Mouse (Mus musculus) limb, embryonic 10.5 days (tissue): ENCODE data around the gene Hist1h3e. TPM values are rescaled to one million over a fixed set of nuclear protein-coding genes. Genes with fewer than 3 reads are reported as not detected.
"Not testable (repeated sequence)": the region's sequence is repeated elsewhere in the genome, so short reads cannot be mapped to it uniquely, and the experiment has no call there.

Source experiments
- DNase-seq: peaks from one replicate; pipeline ENCODE4 v3.0.0-alpha.2; 2017; ENCODE audit warnings: low spot score
- H3K27ac ChIP-seq: fragments of 300-500 bp; sonication (generic); 2 replicates; pipeline ENCODE4 v1.5.1; 2016; ENCODE audit warnings: mild to moderate bottlenecking
- H3K27me3 ChIP-seq: fragments of 300-500 bp; sonication (generic); 2 replicates; pipeline ENCODE4 v1.6.1; 2016; ENCODE audit warnings: low read depth, mild to moderate bottlenecking; ENCODE audit not compliant: poor library complexity, severe bottlenecking
- H3K36me3 ChIP-seq: fragments of 300-500 bp; sonication (generic); 2 replicates; pipeline ENCODE4 v1.6.1; 2016; ENCODE audit warnings: mild to moderate bottlenecking, moderate library complexity
- H3K4me1 ChIP-seq: fragments of 300-500 bp; sonication (generic); 2 replicates; pipeline ENCODE4 v1.6.1; 2016
- H3K4me3 ChIP-seq: fragments of 300-500 bp; sonication (generic); 2 replicates; pipeline ENCODE4 v1.5.1; 2016; ENCODE audit warnings: mild to moderate bottlenecking, moderate library complexity
- H3K9me3 ChIP-seq: fragments of 300-500 bp; sonication (generic); replicated peaks from 2 replicates; pipeline ENCODE4 v1.6.1; 2016; ENCODE audit warnings: mild to moderate bottlenecking
- WGBS: fragments of 180-500 bp; shearing (Covaris S2); methylation state at CpG from one replicate; pipeline ENCODE4 v1.1.7; 2016; 5-methylcytosine and 5-hydroxymethylcytosine counted together
- polyA plus RNA-seq: library from polyadenylated mRNA; unstranded; fragments of >200 nt; fragmentation: Nextera tagmentation; extraction: Ambion mirVana; gene quantifications from 2 replicates; pipeline ENCODE4 v1.2.1, GENCODE M21; 2016

Gene Hist1h3e
- polyA plus RNA-seq, 1 experiment from 2014 or later, result 7.8 TPM

DNA sequence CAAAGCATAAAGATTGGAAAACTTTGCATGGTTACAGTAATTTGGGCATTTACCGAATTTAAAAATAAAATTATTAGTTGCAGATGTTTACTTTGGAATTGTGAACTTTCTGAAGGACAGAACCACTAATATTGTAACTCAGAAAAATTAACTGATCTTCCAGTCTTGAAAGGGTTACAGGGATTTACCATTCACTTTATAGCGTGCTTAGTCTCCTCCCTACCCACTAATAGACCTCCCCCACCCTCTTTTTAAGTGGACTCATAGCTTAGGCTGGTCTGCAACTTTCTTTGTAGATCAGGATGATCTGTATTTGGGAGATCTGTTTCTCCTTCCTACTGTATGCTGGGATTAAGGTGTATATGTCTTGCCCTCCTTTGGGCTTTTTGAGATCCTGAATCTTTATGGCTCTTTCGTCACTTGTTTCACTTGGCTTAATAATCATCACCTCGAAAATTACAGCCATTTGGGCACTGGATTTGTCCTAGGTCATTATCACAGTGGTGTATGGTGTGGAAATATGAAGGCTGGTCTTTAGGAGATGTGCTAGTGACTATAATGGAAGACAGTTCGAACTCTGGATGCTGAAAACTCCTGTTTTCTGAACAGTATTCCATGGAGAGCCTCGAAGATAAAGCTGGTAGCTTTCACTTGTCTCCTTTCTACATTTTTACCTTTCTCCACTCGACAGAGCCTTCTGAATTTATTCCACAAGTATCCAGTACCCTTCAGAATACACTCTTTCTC, 25.9 kb downstream of the Hist1h3e start:
- no peak for DNase-seq
- no peaks in the 10 kb centered on the region for H3K9me3 ChIP-seq
- H3K36me3 ChIP-seq, result no peaks in the 10 kb centered on the region
- peak overlapping the region; percentile 63 for H3K4me3 ChIP-seq
- H3K27me3 ChIP-seq, result no peaks in the 10 kb centered on the region
- 22% methylated on average over 7 of the region's 7 CpGs for WGBS
- peaks cover 34% of the 10 kb centered on the region for H3K4me1 ChIP-seq
- H3K27ac ChIP-seq, result peak overlapping the region; percentile 97

GRCm38 (mm10) chr13:23535137-23536075, 26.8 kb downstream of the Hist1h3e start, which contains the start of gene Hist1h3g:
Gene Hist1h3g, plus strand, starts transcription at chr13:23535422.
- peaks cover 34% of the 10 kb centered on the region for H3K4me1 ChIP-seq
- H3K4me3 ChIP-seq, result peak within 1 kb of the TSS; percentile 63
- WGBS, result under 1% methylated on average over 53 of the region's 62 CpGs
- peak; percentile 89 for DNase-seq
- H3K27me3 ChIP-seq, H3K9me3 ChIP-seq, H3K36me3 ChIP-seq: not testable (repeated sequence)
- H3K27ac ChIP-seq, result peak within 1 kb of the TSS; percentile 97

DNA sequence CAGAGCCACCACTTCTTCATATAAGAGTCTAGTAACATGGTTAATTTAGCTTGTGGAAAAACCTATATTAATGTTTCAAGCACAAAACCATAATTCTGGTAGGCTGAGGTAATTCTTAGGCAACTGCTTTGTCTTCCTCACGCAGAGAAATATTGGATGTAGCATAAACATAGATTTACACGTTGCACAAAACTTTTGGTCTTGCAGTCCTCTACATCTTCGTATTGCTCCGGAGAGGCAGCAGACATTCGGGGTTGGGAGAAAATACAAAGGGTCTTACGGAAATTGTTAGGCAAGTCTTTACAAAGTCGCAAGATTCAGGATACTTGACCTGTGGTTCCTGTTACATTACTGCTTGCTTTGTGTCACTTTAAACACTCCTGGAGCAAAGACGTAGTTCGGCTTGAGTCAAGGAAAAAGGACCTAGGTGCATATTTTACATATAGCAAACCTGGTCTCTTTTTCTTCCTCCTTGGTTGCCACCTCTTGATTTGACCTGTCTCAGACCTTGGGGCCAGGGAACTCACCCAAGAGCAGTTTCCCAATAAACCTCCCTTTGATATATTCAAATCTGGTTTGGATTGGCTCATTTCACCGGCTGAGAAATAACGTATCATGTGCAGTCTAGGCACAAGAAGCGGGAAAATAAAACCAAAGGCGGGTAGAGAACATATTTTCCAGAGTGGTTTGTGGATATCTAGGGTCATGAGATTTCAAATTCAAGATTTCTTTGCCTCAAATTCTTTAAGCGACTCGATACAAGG, 27.6 kb downstream of the Hist1h3e start:
- under 1% methylated on average over 15 of the region's 15 CpGs for WGBS
- H3K9me3 ChIP-seq, result no peaks in the 10 kb centered on the region

GRCm38 (mm10) chr13:23533560-23534367, 28.4 kb downstream of the Hist1h3e start, which contains the start of gene Hist1h2af:
Gene Hist1h2af, plus strand, starts transcription at chr13:23533906.
- H3K4me3 ChIP-seq, result peak within 1 kb of the TSS; percentile 63
- under 1% methylated on average over 31 of the region's 53 CpGs for WGBS
- peak; percentile 75 for DNase-seq
- not testable (repeated sequence) for H3K9me3 ChIP-seq, H3K36me3 ChIP-seq, H3K27me3 ChIP-seq
- H3K27ac ChIP-seq, result peak within 1 kb of the TSS; percentile 97
- H3K4me1 ChIP-seq, result peaks cover 42% of the 10 kb centered on the region

More for the DNA sequence above, 27.6 kb downstream of the Hist1h3e start:
- peak overlapping the region; percentile 63 for H3K4me3 ChIP-seq
- no peaks in the 10 kb centered on the region for H3K36me3 ChIP-seq
- DNase-seq, result peak; percentile 54
- no peaks in the 10 kb centered on the region for H3K27me3 ChIP-seq
- peak overlapping the region; percentile 97 for H3K27ac ChIP-seq
- peaks cover 36% of the 10 kb centered on the region for H3K4me1 ChIP-seq

DNA sequence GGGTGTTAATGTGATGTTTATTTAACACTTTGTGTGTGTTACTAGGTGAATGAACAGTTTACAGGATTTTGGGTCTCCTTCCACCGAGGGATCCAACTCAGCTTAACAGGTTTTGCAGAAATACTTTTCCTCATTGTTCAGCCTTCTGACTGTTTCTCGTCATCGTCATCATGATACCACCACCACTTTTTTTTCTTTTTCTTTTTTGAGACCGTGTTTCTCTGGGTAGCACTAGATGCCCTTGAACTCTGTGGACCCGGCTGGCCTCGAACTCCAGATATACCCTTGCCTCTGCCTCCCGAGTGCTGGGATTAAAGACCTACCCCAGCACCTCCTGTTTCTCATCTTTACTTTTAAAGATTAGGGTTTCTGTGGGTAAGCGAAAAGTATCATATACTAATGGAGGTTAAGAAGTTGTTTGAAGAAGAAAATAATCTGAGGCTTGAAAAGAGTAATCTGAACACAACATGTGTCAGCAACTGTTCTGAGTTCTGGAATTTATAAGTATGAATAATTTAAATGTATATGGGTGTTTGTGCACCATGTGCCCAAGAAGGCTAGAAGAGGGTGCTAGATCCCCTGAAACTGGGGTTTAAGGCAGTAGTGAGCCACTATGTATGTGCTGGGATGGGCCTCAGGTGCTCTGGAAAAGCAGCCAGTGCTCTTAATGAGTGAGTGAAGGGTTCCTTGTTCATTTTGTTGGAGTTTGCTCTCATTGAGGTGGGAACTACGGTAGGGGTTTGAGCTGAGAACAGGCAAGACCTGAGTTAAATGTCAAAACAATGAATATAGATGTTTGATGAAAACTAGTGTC, 29.7 kb downstream of the Hist1h3e start:
- Histone ChIP-seq H3K4me1 (peaks cover 34% of the 10 kb centered on the region), H3K27me3 (no peaks in the 10 kb centered on the region), H3K27ac (peak overlapping the region; percentile 97), H3K9me3 (no peaks in the 10 kb centered on the region), H3K36me3 (no peaks in the 10 kb centered on the region), H3K4me3 (peak overlapping the region; percentile 63)
- peak; percentile 41 for DNase-seq
- 27% methylated on average over 9 of the region's 9 CpGs for WGBS

GRCm38 (mm10) chr13:23530901-23531875, 31.0 kb downstream of the Hist1h3e start, which contains the start of gene Hist1h4h:
Gene Hist1h4h, plus strand, starts transcription at chr13:23531050.
- peak within 1 kb of the TSS; percentile 63 for H3K4me3 ChIP-seq
- under 1% methylated on average over 66 of the region's 70 CpGs for WGBS

DNA sequence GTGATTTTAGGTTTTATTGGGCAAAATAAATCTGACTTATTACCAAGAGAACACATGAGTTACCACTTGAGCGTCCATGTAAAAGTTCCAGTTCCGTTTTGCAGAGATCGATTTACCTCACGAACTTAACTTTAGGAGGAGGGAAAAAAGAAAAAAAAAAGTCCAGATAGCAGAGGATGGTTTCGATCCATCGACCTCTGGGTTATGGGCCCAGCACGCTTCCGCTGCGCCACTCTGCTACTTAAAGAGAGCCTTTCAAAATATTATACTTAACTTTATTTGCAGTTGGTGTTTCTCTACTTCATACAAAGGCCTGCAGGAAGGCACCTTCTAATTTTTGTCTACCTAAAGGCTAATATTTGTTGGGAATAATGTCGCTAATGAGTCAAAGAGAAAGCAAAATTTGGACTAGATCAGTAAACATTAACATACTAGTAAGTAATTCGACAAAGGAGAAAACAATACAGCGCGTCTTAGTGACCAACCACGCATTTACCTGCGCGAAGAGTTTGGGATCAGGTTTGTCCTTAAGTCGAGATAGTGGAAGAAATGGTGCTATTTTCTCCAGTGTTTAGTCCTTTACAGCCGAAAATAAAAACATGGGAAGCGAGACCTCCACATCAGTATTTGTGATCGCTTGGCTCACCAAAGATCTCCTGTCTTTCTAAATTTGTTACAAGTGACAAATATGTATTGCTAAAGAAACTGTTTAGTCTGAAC, 31.8 kb downstream of the Hist1h3e start:
- DNase-seq, result peak; percentile 56
- H3K27me3 ChIP-seq, result no peaks in the 10 kb centered on the region
- H3K36me3 ChIP-seq, result no peaks in the 10 kb centered on the region
- H3K4me3 ChIP-seq, result peak overlapping the region; percentile 63
- WGBS, result under 1% methylated on average over 20 of the region's 20 CpGs
- H3K9me3 ChIP-seq, result no peaks in the 10 kb centered on the region
- peaks cover 30% of the 10 kb centered on the region for H3K4me1 ChIP-seq
- peak overlapping the region; percentile 97 for H3K27ac ChIP-seq

More at GRCm38 (mm10) chr13:23530901-23531875, 31.0 kb downstream of the Hist1h3e start, which contains the start of gene Hist1h4h:
- DNase-seq, result peak; percentile 97
- H3K4me1 ChIP-seq, result peaks cover 27% of the 10 kb centered on the region
- H3K9me3 ChIP-seq, result no peaks in the 10 kb centered on the region
- H3K27ac ChIP-seq, result peak within 1 kb of the TSS; percentile 97
- no peaks in the 10 kb centered on the region for H3K36me3 ChIP-seq
- no peaks in the 10 kb centered on the region for H3K27me3 ChIP-seq

- H3K27ac ChIP-seq, result peak overlapping the region; percentile 97
- DNase-seq, result no peak
- 40% methylated on average over 2 of the region's 2 CpGs for WGBS
- H3K36me3 ChIP-seq, result no peaks in the 10 kb centered on the region
- H3K27me3 ChIP-seq, result no peaks in the 10 kb centered on the region
- H3K4me3 ChIP-seq, result peak overlapping the region; percentile 63
- H3K4me1 ChIP-seq, result peaks cover 31% of the 10 kb centered on the region
- H3K9me3 ChIP-seq, result no peaks in the 10 kb centered on the region
Observed at GRCm38 (mm10) chr13:23529480-23530165, 32.5 kb downstream of the Hist1h3e start.

GRCm38 (mm10) chr13:23529005-23529404, 33.2 kb downstream of the Hist1h3e start:
- H3K36me3 ChIP-seq, result no peaks in the 10 kb centered on the region
- no peaks in the 10 kb centered on the region for H3K27me3 ChIP-seq
- peak overlapping the region; percentile 22; the same call in 1 of the 2 replicates for H3K27ac ChIP-seq
- H3K4me1 ChIP-seq, result peaks cover 31% of the 10 kb centered on the region
- peak overlapping the region; percentile 27; the same call in 1 of the 2 replicates for H3K4me3 ChIP-seq
- no peaks in the 10 kb centered on the region for H3K9me3 ChIP-seq
- peak; percentile 49 for DNase-seq
- 76% methylated on average over 5 of the region's 5 CpGs for WGBS
